Mouse (Mus musculus): ENCODE results near the gene Klrb1b.

DNA sequence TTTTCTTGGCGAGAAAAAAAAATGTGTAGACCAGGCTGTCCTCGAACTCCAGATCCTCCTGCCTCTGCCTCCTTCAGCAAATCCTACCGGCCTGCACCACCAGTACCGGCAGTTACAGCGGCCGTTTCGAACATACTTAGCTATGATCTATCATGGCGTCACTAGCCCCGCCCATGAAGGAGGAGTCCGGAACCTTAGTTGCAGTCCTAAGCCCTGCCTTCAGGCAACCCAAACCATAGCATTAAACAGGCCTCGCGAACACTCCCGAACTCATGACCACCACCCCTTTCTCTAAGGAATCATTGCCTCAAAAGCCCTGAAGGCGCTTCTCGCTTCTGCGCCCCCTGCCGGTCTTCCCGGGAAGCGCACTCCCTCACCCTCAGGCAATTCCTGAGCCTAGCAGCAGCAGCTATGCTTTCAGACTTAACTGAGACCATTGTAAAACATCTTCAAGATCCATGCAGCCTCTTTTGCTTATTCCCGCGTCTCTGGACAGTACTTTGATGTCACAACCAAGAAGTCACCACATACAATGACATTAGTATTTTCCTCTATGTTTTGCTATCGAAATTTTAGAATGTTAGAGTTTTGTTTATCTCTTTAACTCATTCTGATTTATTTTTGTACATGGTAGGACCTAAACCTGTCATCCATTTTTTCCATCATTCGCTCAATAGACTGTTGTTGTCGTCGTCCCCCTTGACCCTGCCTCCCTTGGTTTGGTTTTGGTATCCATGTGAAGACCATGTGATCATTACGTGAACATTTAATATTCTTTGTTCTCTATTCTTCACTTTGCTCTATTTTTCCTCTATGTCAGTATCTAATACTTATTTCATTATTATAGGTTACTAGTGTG lies 22.9 kb downstream of the Klrb1b start:
- TF ChIP-seq GATA1 (IDR thresholded peaks at IDR 0.05; ENCODE audit: borderline replicate concordance, low read length), result no peak
- no peak for TF ChIP-seq FLI1 (IDR thresholded peaks at IDR 0.05; ENCODE audit: low read length)

Measured in megakaryocyte, embryonic 14.5 days (primary cell).